Mouse (Mus musculus) embryonic facial prominence, embryonic 11.5 days (tissue): ENCODE measurements around the gene Olfr1501. TPM values are rescaled to one million over a fixed set of nuclear protein-coding genes. Genes with fewer than 3 reads are reported as not detected.
"Not testable (repeated sequence)": the region's sequence is repeated elsewhere in the genome, so short reads cannot be mapped to it uniquely, and the experiment has no call there.

Source experiments
- ATAC-seq: fragments of 200-750 bp; cut with Nextera tagmentation; replicated peaks from 2 replicates; pipeline ENCODE4 v1.8.0; 2017; ENCODE audit warnings: low read depth; ENCODE audit not compliant: insufficient number of reproducible peaks, low FRiP score, low TSS enrichment
- DNase-seq: peaks from one replicate; pipeline ENCODE4 v3.0.0-alpha.2; 2015; ENCODE audit warnings: low spot score
- H3K27ac ChIP-seq: fragments of 300-500 bp; sonication (generic); replicated peaks from 2 replicates; pipeline ENCODE4 v1.5.1; 2014; ENCODE audit warnings: mild to moderate bottlenecking, low read depth, low read length, control low read depth
- H3K27me3 ChIP-seq: fragments of 300-500 bp; sonication (generic); 2 replicates; pipeline ENCODE4 v1.6.1; 2014; ENCODE audit warnings: mild to moderate bottlenecking, low read length, moderate library complexity, mixed read lengths; ENCODE audit not compliant: control insufficient read depth, insufficient read depth
- H3K36me3 ChIP-seq: fragments of 300-500 bp; sonication (generic); replicated peaks from 2 replicates; pipeline ENCODE4 v1.6.1; 2014; ENCODE audit warnings: low read depth, mild to moderate bottlenecking, low read length, moderate library complexity, mixed read lengths; ENCODE audit not compliant: control insufficient read depth, insufficient read depth
- H3K4me1 ChIP-seq: fragments of 300-500 bp; sonication (generic); 2 replicates; pipeline ENCODE4 v1.6.1; 2014; ENCODE audit warnings: low read length, mixed read lengths; ENCODE audit not compliant: control insufficient read depth, insufficient read depth
- H3K4me2 ChIP-seq: fragments of 300-500 bp; sonication (generic); 2 replicates; pipeline ENCODE4 v1.6.1; 2014; ENCODE audit warnings: low read depth, mild to moderate bottlenecking, control low read depth, low read length, moderate library complexity
- H3K4me3 ChIP-seq: fragments of 300-500 bp; sonication (generic); 2 replicates; pipeline ENCODE4 v1.5.1; 2014; ENCODE audit warnings: low read depth, low read length, control low read depth
- H3K9ac ChIP-seq: fragments of 300-500 bp; sonication (generic); replicated peaks from 2 replicates; pipeline ENCODE4 v1.6.1; 2014; ENCODE audit warnings: mild to moderate bottlenecking, control low read depth, low read length
- H3K9me3 ChIP-seq: fragments of 300-500 bp; sonication (generic); replicated peaks from 2 replicates; pipeline ENCODE4 v1.6.1; 2016; ENCODE audit warnings: mild to moderate bottlenecking, low read length, inconsistent platforms, mixed read lengths; ENCODE audit not compliant: control insufficient read depth
- WGBS: fragments of 180-500 bp; shearing (Covaris S2); extraction: QIAGEN DNeasy Blood & Tissue Kit; methylation state at CpG from one replicate; pipeline ENCODE4 v1.1.7; 2014; 5-methylcytosine and 5-hydroxymethylcytosine counted together
- polyA plus RNA-seq: library from polyadenylated mRNA; unstranded; fragments of >200 nt; fragmentation: Nextera tagmentation; extraction: Ambion mirVana; gene quantifications from 2 replicates; pipeline ENCODE4 v1.2.1, GENCODE M21; 2014

The Olfr1501 gene
- polyA plus RNA-seq, result not detected in 2 replicates

GRCm38 (mm10) chr19:13850592-13850991 lies at the start of gene Olfr1501:
Gene Olfr1501, minus strand, starts transcription at chr19:13850692.
- not testable (repeated sequence) for H3K4me1 ChIP-seq, H3K4me2 ChIP-seq, H3K36me3 ChIP-seq, H3K27ac ChIP-seq, H3K9me3 ChIP-seq, H3K4me3 ChIP-seq, DNase-seq, ATAC-seq, H3K9ac ChIP-seq, H3K27me3 ChIP-seq

DNA sequence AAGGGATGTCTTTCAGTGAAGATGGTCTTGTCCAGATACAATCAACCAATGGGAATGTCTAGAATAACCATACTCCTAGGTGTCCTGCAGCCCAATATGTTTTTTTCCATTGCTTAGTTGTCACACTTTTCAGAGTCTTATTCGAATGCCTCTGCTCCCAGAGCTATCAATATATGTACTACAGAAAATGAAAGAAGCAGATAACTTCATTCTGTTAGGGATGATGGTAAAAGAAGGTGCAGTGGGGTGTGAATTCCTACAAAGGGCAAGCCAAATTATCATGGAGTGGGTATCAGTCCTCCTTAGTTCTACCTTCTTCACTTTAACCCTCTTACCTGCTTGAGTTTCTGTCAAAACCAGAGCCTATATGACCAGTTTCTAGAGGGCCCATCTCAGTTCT lies 47.3 kb upstream of the Olfr1501 start, which contains the start of gene Olfr1504:
Gene Olfr1504, minus strand, starts transcription at position 101 of the 400 bp plus-strand sequence.
- Histone ChIP-seq H3K9me3 (no peaks in the 10 kb centered on the region), H3K4me1 (no peaks in the 10 kb centered on the region), H3K9ac (no peak within 1 kb of the TSS), H3K27me3 (no peaks in the 10 kb centered on the region), H3K4me2 (no peak within 1 kb of the TSS), H3K4me3 (no peak within 1 kb of the TSS), H3K36me3 (no peaks in the 10 kb centered on the region), H3K27ac (no peak within 1 kb of the TSS)
- ATAC-seq, result no peak
- WGBS, result 66% methylated on average over 1 of the region's 1 CpGs
- DNase-seq, result no peak

GRCm38 (mm10) chr19:13861495-13861894 lies 11.0 kb upstream of the Olfr1501 start, which contains the start of gene Olfr1502:
Gene Olfr1502, plus strand, starts transcription at chr19:13861795.
- H3K4me3 ChIP-seq, result no peak within 1 kb of the TSS
- no peaks in the 10 kb centered on the region for H3K36me3 ChIP-seq
- no peak within 1 kb of the TSS for H3K9ac ChIP-seq
- no peaks in the 10 kb centered on the region for H3K4me1 ChIP-seq
- H3K27ac ChIP-seq, result no peak within 1 kb of the TSS
- WGBS, result 81% methylated on average over 1 of the region's 1 CpGs
- H3K4me2 ChIP-seq, result no peak within 1 kb of the TSS
- no peaks in the 10 kb centered on the region for H3K27me3 ChIP-seq
- H3K9me3 ChIP-seq, result no peaks in the 10 kb centered on the region
- DNase-seq (no peak), ATAC-seq (no peak)

- Histone ChIP-seq H3K9ac (no peak within 1 kb of the TSS), H3K27me3 (no peaks in the 10 kb centered on the region), H3K4me3 (no peak within 1 kb of the TSS), H3K27ac (no peak within 1 kb of the TSS), H3K4me1 (no peaks in the 10 kb centered on the region), H3K36me3 (no peaks in the 10 kb centered on the region), H3K4me2 (no peak within 1 kb of the TSS), H3K9me3 (no peaks in the 10 kb centered on the region)
- DNase-seq (no peak), ATAC-seq (no peak)
Measured at GRCm38 (mm10) chr19:13830388-13830787, 20.1 kb downstream of the Olfr1501 start, which contains the start of gene Olfr1500. Gene Olfr1500, minus strand, starts transcription at chr19:13830488.

GRCm38 (mm10) chr19:13828447-13828846 lies 22.0 kb downstream of the Olfr1501 start:
- ATAC-seq, result no peak
- Histone ChIP-seq H3K9ac (no peak overlapping the region), H3K4me2 (no peak overlapping the region), H3K27ac (no peak overlapping the region), H3K9me3 (no peaks in the 10 kb centered on the region), H3K36me3 (no peaks in the 10 kb centered on the region), H3K4me1 (no peaks in the 10 kb centered on the region), H3K4me3 (no peak overlapping the region), H3K27me3 (no peaks in the 10 kb centered on the region)
- 81% methylated on average over 3 of the region's 3 CpGs for WGBS
- DNase-seq, result no peak

- no peak overlapping the region for H3K9ac ChIP-seq
- ATAC-seq (no peak), DNase-seq (no peak)
- WGBS, result 64% methylated on average over 5 of the region's 5 CpGs
- H3K4me3 ChIP-seq, result no peak overlapping the region
- no peaks in the 10 kb centered on the region for H3K36me3 ChIP-seq
- no peak overlapping the region for H3K27ac ChIP-seq
- H3K9me3 ChIP-seq, result no peaks in the 10 kb centered on the region
- H3K27me3 ChIP-seq, result no peaks in the 10 kb centered on the region
- H3K4me2 ChIP-seq, result no peak overlapping the region
- H3K4me1 ChIP-seq, result no peaks in the 10 kb centered on the region
Measured at GRCm38 (mm10) chr19:13820847-13821246, 29.6 kb downstream of the Olfr1501 start.

GRCm38 (mm10) chr19:13819347-13819746 lies 31.1 kb downstream of the Olfr1501 start, which contains the start of gene Olfr1499:
Gene Olfr1499, minus strand, starts transcription at chr19:13819447.
- no peaks in the 10 kb centered on the region for H3K9me3 ChIP-seq

DNA sequence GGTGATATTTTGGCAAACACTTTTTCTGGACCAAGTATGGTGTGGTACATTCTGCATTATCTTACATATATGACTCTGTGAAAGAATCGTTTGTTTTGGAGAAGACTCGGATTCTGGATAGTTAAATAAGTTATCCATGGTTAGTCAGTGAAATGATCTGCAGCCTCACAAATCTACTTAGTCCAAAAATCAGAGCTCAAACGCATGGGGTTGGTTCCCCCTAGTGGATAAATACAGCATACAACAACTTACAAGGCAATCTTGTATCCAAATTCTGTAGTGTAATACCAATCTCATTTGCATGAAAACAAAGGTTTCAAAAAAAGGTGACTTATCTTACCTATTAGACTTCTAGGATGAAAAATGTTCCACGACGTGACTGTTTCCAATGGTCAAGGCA lies 31.7 kb downstream of the Olfr1501 start:
- ATAC-seq, result no peak
- no peaks in the 10 kb centered on the region for H3K4me1 ChIP-seq
- H3K4me2 ChIP-seq, result no peak overlapping the region
- 31% methylated on average over 5 of the region's 5 CpGs for WGBS
- no peak overlapping the region for H3K4me3 ChIP-seq
- no peak overlapping the region for H3K27ac ChIP-seq
- H3K9ac ChIP-seq, result no peak overlapping the region
- H3K9me3 ChIP-seq, result no peaks in the 10 kb centered on the region
- no peaks in the 10 kb centered on the region for H3K27me3 ChIP-seq
- peak; percentile 9 for DNase-seq
- no peaks in the 10 kb centered on the region for H3K36me3 ChIP-seq

More at GRCm38 (mm10) chr19:13819347-13819746, 31.1 kb downstream of the Olfr1501 start, which contains the start of gene Olfr1499:
- DNase-seq, result no peak
- Histone ChIP-seq H3K27me3 (no peaks in the 10 kb centered on the region), H3K36me3 (no peaks in the 10 kb centered on the region), H3K9ac (no peak within 1 kb of the TSS), H3K4me3 (no peak within 1 kb of the TSS), H3K4me1 (no peaks in the 10 kb centered on the region), H3K27ac (no peak within 1 kb of the TSS), H3K4me2 (no peak within 1 kb of the TSS)
- ATAC-seq, result no peak
